Mouse (Mus musculus): Measurements from ENCODE around the gene Psmb4. TPM values are rescaled to one million over a fixed set of nuclear protein-coding genes. Genes with fewer than 3 reads are reported as not detected.
"Not testable (repeated sequence)": the region's sequence is repeated elsewhere in the genome, so short reads cannot be mapped to it uniquely, and the experiment has no call there.

Psmb4 gene
- 100 to 1,000 TPM; 271 to 301 TPM for total RNA-seq (2021)
- long read RNA-seq, experiment 1, transcript Psmb4-201 (7 exons, 1,183 nt) = major isoform, 55 of 56 reads
- long read RNA-seq, experiment 1, partial matches to known transcripts = 0 of 56 reads
- long read RNA-seq, experiment 1, other reads (novel, unspliced or antisense) = 1 of 56 reads
- long read RNA-seq, experiment 2, transcript Psmb4-201 (7 exons, 1,183 nt) = major isoform, 92 of 100 reads
- long read RNA-seq, experiment 2, partial matches to known transcripts = 4 of 100 reads
- long read RNA-seq, experiment 2, other reads (novel, unspliced or antisense) = 3 of 100 reads

DNA sequence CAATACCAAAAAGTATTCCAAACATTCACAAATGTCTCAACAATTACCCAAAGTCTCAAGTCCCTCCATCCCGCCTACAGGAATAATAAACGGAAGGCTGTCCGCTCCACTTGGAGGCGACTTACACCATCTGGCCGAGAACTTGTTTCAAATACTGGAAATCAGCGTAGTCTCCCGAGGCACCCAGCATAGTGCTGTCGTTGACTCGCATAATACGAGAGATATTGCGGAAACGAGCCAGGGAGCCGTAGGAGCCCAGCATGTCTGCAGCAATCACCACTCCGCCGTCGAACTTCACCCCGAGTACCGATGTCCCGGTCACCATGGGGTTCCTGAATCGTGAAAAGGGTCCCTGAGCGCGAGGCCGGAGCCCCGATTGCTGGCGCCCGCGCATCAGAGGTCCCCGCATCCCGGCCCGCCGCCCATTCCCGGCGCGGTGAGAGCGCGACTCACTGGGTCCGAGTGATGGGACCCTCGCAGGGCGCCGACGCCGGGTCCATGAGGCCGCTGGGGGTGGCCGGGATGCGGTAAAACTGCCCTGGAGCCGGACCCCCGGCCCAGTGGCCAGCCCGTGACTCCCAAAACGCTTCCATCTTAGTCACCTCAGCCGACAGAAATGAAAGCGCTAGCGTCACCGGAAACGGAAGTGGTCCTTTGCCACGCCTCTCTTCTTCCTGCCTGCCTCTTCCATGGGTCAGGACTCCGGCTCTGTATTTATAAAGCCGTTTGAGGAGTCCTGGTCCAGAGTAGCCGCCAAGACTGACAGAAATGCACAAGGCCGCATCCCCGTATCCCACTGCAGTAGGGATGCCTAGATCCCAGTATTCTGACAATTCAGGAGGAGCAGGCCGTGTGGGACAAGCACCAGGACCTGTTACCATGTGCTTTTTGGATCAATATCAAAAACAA is at the start of gene Psmb4:
Gene Psmb4 (minus strand): TSS at position 646 of the 909 bp plus-strand sequence.
- peak; percentile 79 to 90 for DNase-seq (ENCODE audit: low spot score in 2 of 2)

GRCm38 (mm10) chr3:94936147-94936546 is 49.4 kb upstream of the Psmb4 start:
- not testable (repeated sequence) for DNase-seq (ENCODE audit: low spot score in 2 of 2)

DNA sequence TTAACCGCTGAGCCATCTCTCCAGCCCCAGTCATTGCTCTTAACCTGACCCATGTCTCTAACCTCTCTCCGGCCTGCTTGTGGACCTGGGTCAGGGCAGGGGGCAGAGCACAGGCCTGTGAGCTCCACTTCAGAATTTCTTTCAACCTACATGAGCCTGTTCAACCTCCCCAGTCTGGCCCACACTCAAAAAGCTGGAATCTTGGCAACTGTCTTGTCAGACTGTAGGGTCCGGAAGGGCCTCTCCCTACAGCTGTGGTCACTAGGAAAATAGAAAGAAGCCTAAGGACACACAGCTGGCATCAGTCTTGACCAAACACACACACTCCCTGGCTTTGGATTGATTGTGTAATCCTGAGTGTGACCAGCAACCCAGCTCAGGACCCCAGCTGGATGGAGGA is 48.6 kb upstream of the Psmb4 start:
- not testable (repeated sequence) for DNase-seq (ENCODE audit: low spot score in 2 of 2)

DNA sequence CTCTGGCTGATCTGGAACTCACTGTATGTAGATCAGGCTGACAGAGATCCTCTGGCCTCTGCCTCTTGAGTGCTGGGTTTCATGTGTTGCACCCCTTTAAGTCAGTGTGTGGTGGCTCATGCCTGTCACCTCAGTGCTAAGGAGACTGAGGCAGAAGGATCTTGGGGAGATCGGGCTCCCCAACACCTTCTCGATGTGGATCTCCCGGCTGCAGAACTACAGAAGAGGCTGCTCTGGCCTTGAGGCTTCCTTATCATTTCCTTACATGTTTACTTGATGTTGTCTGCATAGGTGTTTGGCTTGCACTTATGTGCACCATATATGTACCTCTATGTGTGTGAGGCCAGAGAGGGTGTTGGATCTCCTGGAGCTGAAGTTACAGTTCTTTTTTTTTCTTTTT is 47.8 kb upstream of the Psmb4 start:
- not testable (repeated sequence) for DNase-seq (ENCODE audit: low spot score in 2 of 2)

DNA sequence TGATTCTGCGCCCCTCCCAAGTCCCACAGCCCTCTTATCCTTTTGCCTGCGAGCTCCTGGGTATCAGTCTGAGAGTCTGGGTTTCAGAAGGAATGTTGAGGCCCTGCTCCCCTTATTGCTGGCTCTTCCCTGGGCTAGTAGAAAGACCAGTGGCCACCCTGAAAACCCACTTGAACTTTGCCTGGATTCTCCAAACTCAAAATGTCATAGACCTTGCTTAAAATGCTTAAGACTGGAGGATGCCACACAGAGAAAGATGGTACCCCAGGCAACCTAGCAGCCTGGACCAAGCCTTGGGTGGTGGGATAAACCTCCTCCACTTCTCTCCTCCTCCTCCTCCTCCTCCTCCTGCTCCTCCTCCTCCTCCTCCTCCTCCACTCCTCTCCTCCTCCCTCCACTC is 46.8 kb upstream of the Psmb4 start:
- DNase-seq (ENCODE audit: low spot score in 2 of 2) = not testable (repeated sequence)

- DNase-seq (ENCODE audit: low spot score in 2 of 2) = peak; percentile 56 to 63
Observed at GRCm38 (mm10) chr3:94932809-94933564, 46.2 kb upstream of the Psmb4 start, which contains the start of gene Selenbp1. Gene Selenbp1, plus strand, starts transcription at chr3:94933056.

DNA sequence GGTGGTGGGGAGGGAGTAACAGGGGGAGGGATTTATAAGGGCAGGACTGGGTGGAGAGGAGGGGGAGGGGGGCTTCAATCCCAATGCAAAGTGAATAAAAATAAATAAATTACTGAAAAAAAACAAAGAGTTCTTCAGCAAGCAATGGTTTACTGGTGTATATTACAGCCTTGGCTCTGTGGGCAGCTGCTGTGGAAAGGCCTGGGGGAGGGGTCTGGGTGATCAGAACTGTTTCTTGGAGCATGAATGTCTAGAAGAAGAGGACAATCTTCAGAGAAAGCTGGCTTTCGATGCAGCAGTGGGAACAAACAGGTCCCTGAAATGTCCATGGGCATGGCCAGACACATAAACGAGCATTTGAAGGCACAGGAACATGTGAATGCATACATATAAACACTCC is 45.5 kb upstream of the Psmb4 start:
- not testable (repeated sequence) for DNase-seq (ENCODE audit: low spot score in 2 of 2)

DNA sequence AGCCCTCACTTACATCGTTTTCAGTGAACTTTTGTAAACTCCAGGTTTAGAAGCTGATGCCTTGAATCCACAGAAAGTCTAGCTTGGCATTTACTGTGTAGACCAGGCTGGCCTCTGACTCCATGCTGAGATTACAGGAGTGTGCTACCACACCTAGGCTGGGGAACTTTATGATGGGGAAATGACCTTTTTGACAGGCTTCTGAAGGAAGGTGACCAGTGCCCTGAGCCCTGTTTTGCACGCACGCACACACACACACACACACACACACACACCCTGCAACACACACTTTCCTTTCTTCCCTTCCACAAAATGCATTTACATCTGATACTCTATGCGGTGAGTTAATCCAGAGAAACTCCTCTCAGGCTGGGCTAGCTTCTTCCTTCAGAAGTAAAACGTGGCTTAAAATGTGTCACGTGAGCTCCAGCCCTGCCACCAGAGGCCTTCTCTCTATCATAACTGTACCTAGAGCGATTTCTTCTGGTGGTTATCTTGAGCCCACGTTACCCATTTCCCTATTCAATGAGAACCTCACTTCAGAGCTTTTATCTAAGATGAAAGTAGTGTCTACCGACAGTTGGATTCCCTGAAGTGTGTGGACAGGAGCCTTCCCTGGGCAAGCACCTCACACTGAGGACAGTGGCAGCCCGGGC is 44.8 kb upstream of the Psmb4 start:
- not testable (repeated sequence) for DNase-seq (ENCODE audit: low spot score in 2 of 2)

- not testable (repeated sequence) for DNase-seq (ENCODE audit: low spot score in 2 of 2)
Observed at GRCm38 (mm10) chr3:94930386-94931266, 43.9 kb upstream of the Psmb4 start.

GRCm38 (mm10) chr3:94928979-94929378 is 42.2 kb upstream of the Psmb4 start:
- DNase-seq (ENCODE audit: low spot score in 2 of 2) = not testable (repeated sequence)

DNA sequence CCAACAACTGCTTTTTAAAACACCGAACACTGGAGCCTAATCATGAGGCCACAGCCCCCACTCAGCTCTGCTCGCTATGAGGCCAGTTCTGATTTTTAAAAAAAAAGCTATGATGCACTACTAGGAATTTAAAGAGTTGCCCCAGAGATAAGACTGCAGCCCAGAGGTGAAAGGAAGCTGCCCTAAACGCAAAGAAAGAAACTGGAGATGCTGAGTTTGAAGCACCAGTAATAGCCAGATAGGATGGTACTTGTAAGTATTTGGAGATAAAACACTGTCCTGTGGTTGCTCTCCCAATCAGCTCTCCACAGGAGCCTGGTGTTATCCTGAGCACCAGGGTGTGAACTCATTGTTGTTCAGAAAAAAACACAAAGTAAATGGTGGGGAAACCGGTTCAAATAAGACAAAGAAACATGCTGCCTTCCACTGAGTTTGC is 39.6 kb upstream of the Psmb4 start:
- DNase-seq (ENCODE audit: low spot score in 2 of 2) = not testable (repeated sequence)

- no peak for DNase-seq (ENCODE audit: low spot score in 2 of 2)
Observed at GRCm38 (mm10) chr3:94924688-94925087, 37.9 kb upstream of the Psmb4 start.

DNA sequence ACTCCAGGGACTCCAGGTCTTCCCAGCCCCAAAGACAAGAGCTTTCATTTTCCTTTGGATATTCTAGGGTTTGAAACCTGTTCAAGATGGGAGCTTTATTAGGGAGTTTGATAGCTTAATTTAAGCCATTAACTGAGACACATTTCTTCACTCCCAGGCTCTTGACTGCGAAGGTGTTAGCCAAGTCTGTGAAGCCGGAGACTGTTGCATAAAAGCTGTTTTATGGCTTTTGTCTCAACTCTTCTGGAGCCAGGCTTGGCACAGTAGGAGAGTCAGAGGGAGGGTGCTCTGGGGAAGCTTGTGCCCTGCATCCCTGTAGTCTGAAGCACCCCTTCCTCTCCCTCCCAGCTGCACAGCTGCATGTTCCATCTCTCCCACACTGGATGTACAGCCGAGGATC is 35.6 kb upstream of the Psmb4 start:
- no peak for DNase-seq (ENCODE audit: low spot score in 2 of 2)

- DNase-seq (ENCODE audit: low spot score in 2 of 2) = no peak
Observed at GRCm38 (mm10) chr3:94921104-94921503, 34.3 kb upstream of the Psmb4 start.

DNA sequence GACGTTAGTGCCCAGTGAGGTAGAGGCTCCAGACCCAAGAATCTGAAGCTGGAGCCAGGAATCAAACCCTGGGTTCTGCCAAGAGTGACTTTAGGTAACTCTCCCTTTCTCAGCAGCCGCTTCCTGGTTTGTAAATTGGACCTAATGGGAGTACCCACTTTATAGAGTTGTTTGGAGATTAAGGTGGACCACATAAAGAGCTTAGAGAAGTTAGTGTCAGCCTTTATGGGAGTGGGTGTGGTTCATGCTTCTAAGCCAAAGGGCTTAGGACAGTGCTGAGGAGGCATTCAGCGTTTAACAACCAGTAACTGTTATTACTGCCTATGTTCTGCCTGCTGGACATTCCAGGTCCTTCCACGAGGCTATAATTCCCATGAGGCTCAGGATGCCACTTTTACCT is 32.1 kb upstream of the Psmb4 start:
- DNase-seq (ENCODE audit: low spot score in 2 of 2) = no peak

DNA sequence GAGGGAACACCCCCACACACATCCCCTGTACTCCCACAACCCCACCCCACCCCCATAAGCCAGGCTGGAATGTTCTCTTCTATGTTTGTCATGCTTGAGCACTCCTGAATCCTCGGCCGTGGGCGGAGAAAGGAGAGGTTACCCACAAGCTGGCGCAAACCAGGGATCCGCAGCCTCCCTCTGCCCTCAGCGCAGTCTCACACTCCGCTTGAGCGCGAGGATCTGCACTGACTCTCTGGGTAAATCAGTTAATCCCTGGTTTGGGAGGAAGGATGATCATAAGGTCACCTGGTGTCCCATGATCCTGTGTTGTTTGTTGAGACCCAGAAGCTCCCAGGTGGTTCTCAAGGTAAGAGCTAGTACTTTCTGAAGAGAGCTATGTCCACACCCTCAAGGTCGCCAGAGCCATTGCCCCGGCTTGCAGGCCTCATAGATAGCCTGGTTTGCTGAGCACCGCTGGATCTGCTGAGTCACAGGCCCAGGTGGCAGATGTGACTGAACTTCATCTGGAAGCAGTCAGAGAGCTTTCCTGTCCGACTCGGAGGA is 31.1 kb upstream of the Psmb4 start:
- no peak for DNase-seq (ENCODE audit: low spot score in 2 of 2)

DNA sequence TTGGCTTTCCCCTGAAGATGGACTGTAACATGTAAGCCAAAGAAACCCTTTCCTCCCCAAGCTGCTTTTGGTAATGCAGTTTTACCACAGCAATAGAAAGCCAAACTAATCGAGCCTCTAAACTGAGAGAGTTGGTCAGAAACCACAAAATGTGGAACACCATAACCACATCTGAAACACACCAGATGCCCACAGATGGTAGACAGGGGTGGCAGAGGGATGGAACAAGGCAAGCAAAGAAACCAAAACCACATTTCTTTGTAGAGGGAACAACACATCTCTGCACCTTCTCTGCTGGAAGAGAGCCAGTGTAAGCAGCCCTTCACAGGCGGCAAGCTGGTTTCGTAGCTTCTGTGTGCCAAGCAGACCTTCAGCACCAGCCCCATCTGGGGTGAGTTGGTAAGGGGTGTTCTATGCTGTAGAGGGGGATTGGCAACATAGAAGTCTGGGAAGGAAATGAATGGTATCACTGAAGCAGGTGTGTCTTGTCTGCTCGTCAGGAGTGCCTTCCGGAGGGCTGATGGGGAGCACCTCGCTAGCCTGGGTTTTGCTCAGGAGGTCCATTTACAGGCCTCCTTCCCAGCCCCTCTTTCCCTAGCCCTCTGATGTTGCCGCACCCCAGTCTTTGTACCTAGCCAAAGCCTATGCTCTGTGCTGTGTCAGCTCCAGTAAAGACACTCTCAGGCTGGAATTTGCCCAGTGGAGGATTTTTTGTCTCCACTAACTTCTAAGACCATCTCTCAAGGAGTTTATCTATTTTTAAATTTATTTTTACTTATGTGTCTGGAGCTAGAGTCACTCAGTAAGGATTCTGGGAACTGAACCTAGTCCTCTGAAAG is 29.4 kb upstream of the Psmb4 start:
- no peak for DNase-seq (ENCODE audit: low spot score in 2 of 2)

- DNase-seq (ENCODE audit: low spot score in 2 of 2) = no peak
Observed at GRCm38 (mm10) chr3:94913801-94914200, 27.0 kb upstream of the Psmb4 start.

Measured in layer of hippocampus, postnatal 14 days (tissue).